Mouse (Mus musculus) E14TG2a.4 (cell line): ENCODE results near the gene Helq.
A peak's percentile ranks its signal among the peaks of the same experiment; 100 is the strongest.

Source experiments
- H3K27me3 ChIP-seq: 2 replicates; pipeline ENCODE4 v1.6.1; 2014; ENCODE audit warnings: low read length, control low read depth; ENCODE audit not compliant: insufficient read depth
- H3K36me3 ChIP-seq: 2 replicates; pipeline ENCODE4 v1.6.1; 2014; ENCODE audit warnings: low read length, control low read depth; ENCODE audit not compliant: insufficient read depth
- H3K4me1 ChIP-seq: replicated peaks from 2 replicates; pipeline ENCODE4 v1.6.1; 2014; ENCODE audit warnings: low read depth, low read length, control low read depth
- H3K4me3 ChIP-seq: replicated peaks from 2 replicates; pipeline ENCODE4 v1.5.1; 2014; ENCODE audit warnings: mild to moderate bottlenecking, low read length
- H3K9me3 ChIP-seq: 2 replicates; pipeline ENCODE4 v1.6.1; 2014; ENCODE audit warnings: low read length, control low read depth
- CTCF ChIP-seq: conservative IDR thresholded peaks from 2 replicates; pipeline ENCODE4 v1.5.1; 2014; ENCODE audit warnings: low read length
- NANOG ChIP-seq: IDR thresholded peaks from 2 replicates; pipeline ENCODE4 v1.6.1; 2014; ENCODE audit warnings: borderline replicate concordance, low read length, mixed read lengths
- POU5F1 ChIP-seq: IDR thresholded peaks from 2 replicates; pipeline ENCODE4 v1.6.1; 2014; ENCODE audit warnings: low read length, borderline replicate concordance

Helq gene

GRCm38 (mm10) chr5:100798165-100798860 is at the start of gene Helq, which contains the start of gene Mrps18c:
TSS of gene Helq (minus strand) at chr5:100798598.
TSS of gene Mrps18c (plus strand) at chr5:100798627.
- H3K4me1 ChIP-seq: peaks cover 31% of the 10 kb centered on the region
- no peaks in the 10 kb centered on the region for H3K27me3 ChIP-seq
- peak within 1 kb of the TSS; percentile 97 for H3K4me3 ChIP-seq
- TF ChIP-seq NANOG: no peak
- TF ChIP-seq CTCF: no peak
- no peak for TF ChIP-seq POU5F1
- no peaks in the 10 kb centered on the region for H3K9me3 ChIP-seq
- peaks cover 51% of the 10 kb centered on the region for H3K36me3 ChIP-seq

GRCm38 (mm10) chr5:100847143-100847542 is 48.7 kb upstream of the Helq start:
- TF ChIP-seq POU5F1 (no peak), CTCF (no peak), NANOG (no peak)
- Histone ChIP-seq H3K27me3 (peaks cover 51% of the 10 kb centered on the region), H3K4me3 (no peak overlapping the region), H3K4me1 (peaks cover 16% of the 10 kb centered on the region), H3K36me3 (no peaks in the 10 kb centered on the region), H3K9me3 (peaks cover 4% of the 10 kb centered on the region)

- H3K9me3 ChIP-seq: peaks cover 10% of the 10 kb centered on the region
- peaks cover 51% of the 10 kb centered on the region for H3K27me3 ChIP-seq
- H3K4me1 ChIP-seq: peaks cover 16% of the 10 kb centered on the region
- H3K4me3 ChIP-seq: peak overlapping the region; percentile 82
- H3K36me3 ChIP-seq: no peaks in the 10 kb centered on the region
- TF ChIP-seq POU5F1 (no peak), CTCF (no peak), NANOG (no peak)
Measured at GRCm38 (mm10) chr5:100846599-100846920, 48.2 kb upstream of the Helq start.

GRCm38 (mm10) chr5:100845848-100846598 is 47.6 kb upstream of the Helq start:
- peaks cover 51% of the 10 kb centered on the region for H3K27me3 ChIP-seq

DNA sequence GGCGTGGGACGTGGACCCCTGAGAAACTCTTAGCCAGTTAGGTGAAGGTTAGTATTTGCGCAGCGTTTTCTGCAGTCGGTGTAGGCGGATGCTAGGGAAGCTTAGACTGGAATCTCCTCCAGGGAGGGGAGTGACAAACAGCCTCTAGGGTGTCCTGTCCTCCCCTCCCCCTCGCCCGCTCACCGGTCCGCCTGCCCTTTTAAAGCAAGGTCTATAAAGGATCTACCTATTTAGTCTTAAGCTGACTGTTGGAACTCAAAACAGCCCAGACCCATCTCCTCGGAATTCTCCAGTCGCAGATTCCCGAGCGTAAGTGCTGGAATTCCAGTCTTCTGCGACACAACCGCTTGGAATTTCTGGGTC is 47.1 kb upstream of the Helq start, which contains the start of gene Gpat3:
Gene Gpat3, plus strand, starts transcription at position 229 of the 363 bp plus-strand sequence.
- Histone ChIP-seq H3K9me3 (peaks cover 16% of the 10 kb centered on the region), H3K27me3 (peaks cover 51% of the 10 kb centered on the region), H3K4me3 (peak within 1 kb of the TSS; percentile 82), H3K36me3 (no peaks in the 10 kb centered on the region), H3K4me1 (peaks cover 16% of the 10 kb centered on the region)
- TF ChIP-seq NANOG: no peak
- no peak for TF ChIP-seq POU5F1
- no peak for TF ChIP-seq CTCF

More at GRCm38 (mm10) chr5:100845848-100846598, 47.6 kb upstream of the Helq start:
- TF ChIP-seq POU5F1 (no peak; the same call in 1 of the 2 replicates), CTCF (no peak), NANOG (no peak)
- Histone ChIP-seq H3K4me1 (peaks cover 16% of the 10 kb centered on the region), H3K4me3 (peak overlapping the region; percentile 82), H3K9me3 (peaks cover 15% of the 10 kb centered on the region), H3K36me3 (no peaks in the 10 kb centered on the region)

GRCm38 (mm10) chr5:100844485-100844884 is 46.1 kb upstream of the Helq start:
- H3K36me3 ChIP-seq: no peaks in the 10 kb centered on the region
- no peak for TF ChIP-seq CTCF
- no peak for TF ChIP-seq NANOG
- TF ChIP-seq POU5F1: no peak
- H3K4me3 ChIP-seq: no peak overlapping the region
- peaks cover 51% of the 10 kb centered on the region for H3K27me3 ChIP-seq
- H3K4me1 ChIP-seq: peaks cover 16% of the 10 kb centered on the region
- H3K9me3 ChIP-seq: peaks cover 16% of the 10 kb centered on the region

DNA sequence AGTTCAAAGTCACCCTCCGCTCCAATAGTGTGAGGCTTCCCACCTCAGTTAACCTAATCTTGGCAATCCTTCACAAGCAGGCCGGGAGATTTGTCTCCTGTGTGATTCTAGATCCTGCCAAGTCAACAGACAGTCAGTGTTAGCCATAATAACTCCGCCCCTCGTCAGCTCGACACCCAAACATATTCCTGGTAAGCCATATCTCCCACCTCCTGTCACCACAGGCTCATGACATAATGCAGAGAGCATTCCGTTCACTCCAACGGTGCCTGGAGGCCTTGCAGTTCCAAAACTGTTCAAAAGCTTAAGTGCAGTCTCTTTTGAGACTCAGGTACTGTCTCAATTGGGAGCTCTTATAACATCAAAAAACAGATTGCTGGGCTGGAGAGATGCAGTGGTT is 39.5 kb upstream of the Helq start:
- Histone ChIP-seq H3K9me3 (peaks cover 19% of the 10 kb centered on the region), H3K4me1 (peaks cover 20% of the 10 kb centered on the region), H3K4me3 (no peak overlapping the region), H3K36me3 (no peaks in the 10 kb centered on the region), H3K27me3 (no peaks in the 10 kb centered on the region)
- TF ChIP-seq CTCF: no peak
- no peak for TF ChIP-seq POU5F1

DNA sequence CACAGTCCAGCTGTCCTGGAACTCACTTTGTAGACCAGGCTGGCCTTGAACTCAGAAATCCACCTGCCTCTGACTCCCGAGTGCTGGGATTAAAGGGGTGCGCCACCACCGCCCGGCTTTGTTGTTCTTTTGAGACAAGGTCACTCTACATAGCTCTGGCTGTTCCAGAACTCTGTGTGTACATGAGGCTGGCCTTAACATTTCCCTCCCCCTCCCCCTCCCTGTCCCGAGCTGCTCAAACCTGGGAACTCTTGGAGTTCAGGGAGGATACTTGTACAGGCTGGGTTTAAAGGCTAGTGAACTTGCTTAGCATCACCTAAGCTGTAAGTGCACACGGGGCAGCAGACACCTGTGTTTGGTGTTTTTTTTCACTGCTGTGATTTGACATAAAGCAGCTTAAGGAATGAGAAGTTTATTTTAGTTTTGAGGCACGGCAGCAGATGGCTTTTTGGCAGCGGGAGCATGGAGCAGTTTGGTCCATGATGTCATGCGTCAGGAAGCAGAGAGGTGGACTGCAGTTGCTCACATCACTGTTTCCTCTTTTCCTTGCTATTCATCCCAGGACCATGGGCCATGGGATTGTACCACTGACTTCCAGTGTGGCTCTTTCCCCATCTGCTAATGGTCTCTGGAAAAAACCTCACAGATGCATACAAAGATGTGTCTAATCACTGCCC is 37.6 kb upstream of the Helq start:
- Histone ChIP-seq H3K36me3 (no peaks in the 10 kb centered on the region), H3K27me3 (no peaks in the 10 kb centered on the region), H3K9me3 (peaks cover 3% of the 10 kb centered on the region), H3K4me3 (no peak overlapping the region), H3K4me1 (peaks cover 20% of the 10 kb centered on the region)
- TF ChIP-seq CTCF: no peak
- TF ChIP-seq NANOG: no peak
- TF ChIP-seq POU5F1: no peak
